Mouse (Mus musculus) frontal cortex, postnatal 36 days (tissue): Measurements from ENCODE around the gene Duox2.
"Not testable (repeated sequence)": the region's sequence is repeated elsewhere in the genome, so short reads cannot be mapped to it uniquely, and the experiment has no call there.

Source experiments
- DNase-seq, 2 experiments: peaks; one replicate each; pipeline ENCODE4 v3.0.0; 2022; ENCODE audit warnings: low spot score in 2 of 2

Duox2 gene

GRCm38 (mm10) chr2:122298096-122298499 lies at the start of gene Duox2:
Gene Duox2, minus strand, starts transcription at chr2:122298449.
- no peak for DNase-seq

- no peak for DNase-seq
Measured at GRCm38 (mm10) chr2:122347257-122347656, 49.0 kb upstream of the Duox2 start.

- DNase-seq: not testable (repeated sequence)
Measured at GRCm38 (mm10) chr2:122346164-122346563, 47.9 kb upstream of the Duox2 start.

GRCm38 (mm10) chr2:122345106-122345893 lies 47.1 kb upstream of the Duox2 start:
- DNase-seq: no peak

- DNase-seq: no peak
Measured at GRCm38 (mm10) chr2:122337291-122337690, 39.0 kb upstream of the Duox2 start.

- DNase-seq: no peak
Measured at GRCm38 (mm10) chr2:122334170-122334569, 35.9 kb upstream of the Duox2 start.

GRCm38 (mm10) chr2:122332222-122332621 lies 34.0 kb upstream of the Duox2 start:
- no peak for DNase-seq

GRCm38 (mm10) chr2:122330317-122330716 lies 32.1 kb upstream of the Duox2 start:
- DNase-seq: not testable (repeated sequence)

GRCm38 (mm10) chr2:122327986-122328385 lies 29.7 kb upstream of the Duox2 start:
- DNase-seq: no peak

GRCm38 (mm10) chr2:122325361-122325760 lies 27.1 kb upstream of the Duox2 start:
- DNase-seq: no peak

DNA sequence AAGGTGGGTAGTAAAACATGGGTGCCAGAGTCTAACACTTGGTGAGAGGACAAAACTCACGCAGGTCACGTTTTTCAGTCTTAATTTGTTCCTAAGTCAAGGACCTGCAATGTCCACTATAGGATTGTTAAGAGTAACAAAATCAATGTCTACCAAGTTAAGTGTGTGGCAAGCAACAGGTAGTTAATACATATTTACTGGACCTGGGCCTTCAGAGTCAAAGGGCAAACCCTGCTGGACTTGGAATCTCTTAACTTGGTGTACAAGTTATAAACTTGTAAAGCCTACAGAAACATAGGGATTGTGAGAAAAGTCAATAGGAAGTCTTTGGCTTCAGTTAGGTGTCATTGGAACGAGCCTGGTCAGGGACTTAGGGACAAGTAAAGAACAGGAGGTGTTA lies 26.3 kb upstream of the Duox2 start:
- DNase-seq: no peak

- DNase-seq: no peak
Measured at GRCm38 (mm10) chr2:122323960-122324359, 25.7 kb upstream of the Duox2 start.

DNA sequence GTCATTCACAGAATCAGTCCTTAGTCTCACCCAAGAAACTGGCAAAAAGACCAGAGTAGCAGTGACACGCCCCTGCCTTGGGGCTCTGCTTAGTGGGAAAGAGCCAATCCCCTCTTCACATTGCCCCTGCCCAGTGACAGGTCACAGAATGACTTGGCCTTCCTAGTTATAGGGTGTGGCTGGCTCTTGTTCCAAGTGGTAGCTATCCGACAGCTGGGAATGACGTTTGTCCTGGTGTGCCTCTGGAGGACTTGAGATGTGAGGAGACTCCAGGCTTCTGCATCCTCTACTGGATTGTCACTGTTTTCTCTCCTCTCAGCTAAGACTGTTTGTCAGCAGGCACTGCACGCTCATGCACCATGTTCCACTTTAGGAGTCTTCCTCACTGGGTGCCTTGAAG lies 19.1 kb upstream of the Duox2 start:
- no peak for DNase-seq

- no peak for DNase-seq
Measured at GRCm38 (mm10) chr2:122315372-122315771, 17.1 kb upstream of the Duox2 start, which contains the start of gene Duox1. Gene Duox1, plus strand, starts transcription at chr2:122315672.

DNA sequence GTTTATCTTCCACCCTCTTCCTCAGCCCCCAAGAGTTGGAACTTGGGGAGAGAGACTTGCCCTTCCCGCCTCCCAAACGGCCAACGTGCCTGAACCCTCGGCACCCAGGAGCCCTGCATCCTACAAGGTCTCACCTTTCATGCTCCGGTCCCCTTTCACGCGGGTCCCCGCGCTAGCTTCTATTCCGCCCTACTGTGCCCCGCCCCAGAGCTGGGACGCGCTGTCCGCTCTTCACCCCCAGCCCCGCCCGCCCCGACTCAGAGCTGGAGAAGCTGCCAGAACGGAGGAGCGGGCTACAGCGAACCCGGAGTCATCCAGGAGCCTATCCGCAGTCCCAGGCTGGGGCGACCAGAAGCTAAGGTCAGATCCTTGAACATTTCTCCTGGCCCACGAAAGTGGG lies 15.3 kb upstream of the Duox2 start, which contains the start of gene Duoxa1:
Duoxa1 (minus strand) TSS at position 195 of the 400 bp plus-strand sequence.
- DNase-seq: no peak

GRCm38 (mm10) chr2:122312722-122313417 lies 14.6 kb upstream of the Duox2 start:
- DNase-seq: peak; percentile 49 to 51

DNA sequence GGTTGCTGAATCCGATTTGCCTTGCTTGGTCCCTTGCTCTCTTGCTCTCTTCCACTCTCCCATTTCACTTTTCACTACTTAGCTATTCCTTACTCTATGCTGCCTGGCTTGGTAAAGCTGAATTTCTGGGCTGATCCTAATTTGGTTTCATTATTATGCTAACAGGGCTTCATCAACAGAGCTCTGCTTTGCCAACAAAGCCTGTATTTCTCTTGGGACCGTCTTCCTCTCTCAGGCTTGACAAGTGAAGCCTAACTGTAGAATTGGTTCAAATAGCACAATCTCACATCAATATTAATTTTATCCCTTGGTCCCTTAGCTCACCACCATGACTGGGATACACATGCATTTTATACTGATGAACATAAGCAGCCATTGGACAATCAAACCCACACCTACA lies 13.3 kb upstream of the Duox2 start:
- no peak for DNase-seq

GRCm38 (mm10) chr2:122309647-122310046 lies 11.4 kb upstream of the Duox2 start:
- no peak for DNase-seq

- DNase-seq: peak in 1 of 2 experiments; percentile 22
Measured at GRCm38 (mm10) chr2:122306184-122306583, 7.9 kb upstream of the Duox2 start.

DNA sequence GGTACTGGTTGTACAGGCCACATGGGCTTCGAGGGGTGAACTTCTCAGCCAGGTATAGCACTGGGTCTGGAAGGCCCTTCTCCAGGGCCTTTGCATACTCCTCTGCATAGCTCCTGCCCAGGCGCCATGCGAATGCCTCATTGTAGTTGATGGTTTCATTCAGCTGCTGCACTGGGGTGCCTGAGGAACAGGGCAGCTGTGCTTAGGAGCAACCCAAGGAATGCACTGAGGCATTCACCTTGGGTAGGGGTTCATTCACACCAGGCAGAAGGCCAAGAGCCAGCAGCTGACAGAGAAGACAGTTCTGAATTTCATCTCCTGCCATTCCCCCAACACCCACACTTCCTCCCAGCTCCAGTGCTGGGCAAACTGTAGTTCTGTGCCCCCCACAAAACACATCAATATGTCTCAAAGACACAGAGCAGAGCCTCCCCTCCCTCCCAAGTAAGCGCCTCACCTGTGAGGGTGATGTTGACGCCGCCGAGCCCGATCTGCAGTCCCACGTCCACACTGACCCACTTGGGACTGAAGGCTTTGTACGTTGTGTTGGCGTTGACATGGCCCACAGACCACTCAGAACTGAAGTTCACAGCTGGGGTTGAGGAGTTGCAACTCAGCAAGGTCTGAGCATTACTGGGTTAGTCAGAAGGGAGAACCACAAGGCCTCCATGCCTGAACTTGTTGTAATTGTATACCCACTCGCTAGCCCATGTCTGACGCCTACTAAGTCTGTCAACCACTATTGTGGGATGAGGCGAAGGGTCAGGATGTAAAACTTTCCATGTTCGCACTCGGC lies 7.0 kb upstream of the Duox2 start:
- DNase-seq: no peak

DNA sequence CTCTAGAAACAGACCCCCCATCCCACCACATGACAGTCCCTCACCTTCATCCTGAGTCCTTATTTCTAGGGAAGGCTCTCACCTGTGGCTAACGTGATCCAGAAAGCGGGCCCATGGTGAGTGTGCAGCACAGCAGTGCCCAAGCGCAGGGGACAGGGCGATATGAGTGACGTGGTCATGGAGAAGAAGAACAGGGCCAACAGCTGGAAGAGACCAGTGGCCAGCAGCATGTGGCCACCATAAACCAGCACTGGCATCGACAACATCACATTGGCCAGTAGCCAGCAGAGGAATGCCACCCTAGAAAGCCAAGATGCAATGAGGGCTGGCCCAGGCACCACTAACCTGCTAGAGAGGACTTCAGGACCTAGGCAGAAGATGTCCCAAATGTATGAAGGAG lies 6.3 kb upstream of the Duox2 start:
- DNase-seq: no peak

- peak; percentile 51 to 67 for DNase-seq
Measured at GRCm38 (mm10) chr2:122302574-122303241, 4.5 kb upstream of the Duox2 start.
